In genomic region chr11:75647681-75648211, GRCm38 (mm10) we compare ENCODE assay signal across 10 mouse cellular contexts. TPM values are rescaled to one million over a fixed set of nuclear protein-coding genes. Genes with fewer than 3 reads are reported as not detected.
DNase-seq lines count a peak whose midpoint lies in the region; ATAC-seq and TF ChIP-seq lines count a peak whose summit lies in the region.
"Had no signal": no experiment of that assay in that cellular context is flagged by ENCODE, and none has a peak within 500 bp of the region (broad histone marks: within the 10 kb centered on the region; RNA-seq: fewer than 3 reads in every experiment).

No protein-coding gene starts in this region.

- H3K4me2 ChIP-seq in hindbrain, embryonic 15.5 days: no peak overlapping the region
- H3K4me2 ChIP-seq in hindbrain, embryonic 11.5 days (replicated peaks; ENCODE audit: low read depth, low read length): no peak overlapping the region
- H3K4me2 ChIP-seq in lung, postnatal 0 days (replicated peaks; ENCODE audit: low read depth, low read length): no peak overlapping the region
- H3K4me2 ChIP-seq: embryonic facial prominence, embryonic 12.5 days had no signal

- ATAC-seq in hindbrain, embryonic 15.5 days (ENCODE audit: low FRiP score, low read depth): peak; percentile 74
- ATAC-seq in hindbrain, embryonic 11.5 days (ENCODE audit: low FRiP score): no peak
- no peak for ATAC-seq in lung, postnatal 0 days
- ATAC-seq in erythroblast, adult 5-6 weeks (replicated peaks; ENCODE audit: low FRiP score, poor library complexity, severe bottlenecking): no peak

- no peak overlapping the region for H3K27ac ChIP-seq in hindbrain, embryonic 15.5 days (replicated peaks)
- no peak overlapping the region for H3K27ac ChIP-seq in hindbrain, embryonic 11.5 days (ENCODE audit: low read depth, low read length)
- H3K27ac ChIP-seq in lung, postnatal 0 days (ENCODE audit: low read length): 0 out of 2 replicates have a peak overlapping the region, but pooled peaks have one; percentile 97
- H3K27ac ChIP-seq: embryonic facial prominence, embryonic 12.5 days; liver, embryonic 14.5 days had no signal

- DNase-seq in hindbrain, embryonic 11.5 days (ENCODE audit: low spot score): no peak
- DNase-seq in urinary bladder, postnatal 14 days (ENCODE audit: low spot score): peak; percentile 60
- DNase-seq in urinary bladder, postnatal 10 days (ENCODE audit: low spot score): no peak
- peak; percentile 53 to 67 for DNase-seq in heart, adult 9 months (ENCODE audit: low spot score in 2 of 2)
- no peak for DNase-seq in lung, postnatal 0 days (ENCODE audit: low spot score)
- no peak for DNase-seq in kidney, postnatal 10 days

- H3K4me3 ChIP-seq in hindbrain, embryonic 15.5 days: no peak overlapping the region
- no peak overlapping the region for H3K4me3 ChIP-seq in hindbrain, embryonic 11.5 days (ENCODE audit: low read depth, low read length)
- no peak overlapping the region for H3K4me3 ChIP-seq in lung, postnatal 0 days (ENCODE audit: low read depth, low read length)
- H3K4me3 ChIP-seq: embryonic facial prominence, embryonic 12.5 days had no signal

- TF ChIP-seq CTCF in lung, postnatal 0 days (IDR thresholded peaks at IDR 0.05): no peak

- H3K36me3 ChIP-seq in hindbrain, embryonic 15.5 days: 0 out of 2 replicates have a peak, but pooled peaks cover 3% of the 10 kb centered on the region
- no peaks in the 10 kb centered on the region for H3K36me3 ChIP-seq in hindbrain, embryonic 11.5 days (ENCODE audit: control insufficient read depth, insufficient read depth, low read length)
- H3K36me3 ChIP-seq in lung, postnatal 0 days (ENCODE audit: insufficient read depth, low read length): 0 out of 2 replicates have a peak, but pooled peaks cover 6% of the 10 kb centered on the region
- H3K36me3 ChIP-seq: embryonic facial prominence, embryonic 12.5 days had no signal

- no peak overlapping the region for H3K9ac ChIP-seq in hindbrain, embryonic 15.5 days
- H3K9ac ChIP-seq in hindbrain, embryonic 11.5 days (ENCODE audit: low read depth, low read length): no peak overlapping the region
- H3K9ac ChIP-seq in lung, postnatal 0 days (replicated peaks; ENCODE audit: low read depth): no peak overlapping the region
- H3K9ac ChIP-seq: embryonic facial prominence, embryonic 12.5 days; liver, embryonic 14.5 days had no signal

- WGBS in hindbrain, embryonic 15.5 days: 59% methylated on average over 6 of the region's 6 CpGs
- WGBS in hindbrain, embryonic 11.5 days: 78% methylated on average over 6 of the region's 6 CpGs
- WGBS in lung, postnatal 0 days: 63% methylated on average over 6 of the region's 6 CpGs

- TF ChIP-seq EP300 in lung, postnatal 0 days (IDR thresholded peaks at IDR 0.05): no peak

- H3K4me1 ChIP-seq in hindbrain, embryonic 15.5 days (replicated peaks): peaks cover 37% of the 10 kb centered on the region
- H3K4me1 ChIP-seq in hindbrain, embryonic 11.5 days (replicated peaks; ENCODE audit: control insufficient read depth, insufficient read depth, low read length): no peaks in the 10 kb centered on the region
- H3K4me1 ChIP-seq in lung, postnatal 0 days (ENCODE audit: insufficient read depth, low read depth, low read length): peaks cover 18% of the 10 kb centered on the region

- H3K27me3 ChIP-seq in hindbrain, embryonic 15.5 days: no peaks in the 10 kb centered on the region
- peaks cover 8% of the 10 kb centered on the region; the same call in 1 of the 2 replicates for H3K27me3 ChIP-seq in hindbrain, embryonic 11.5 days (ENCODE audit: control insufficient read depth, insufficient read depth, low read length)
- H3K27me3 ChIP-seq in lung, postnatal 0 days (replicated peaks; ENCODE audit: insufficient read depth, low read length): no peaks in the 10 kb centered on the region

- no peaks in the 10 kb centered on the region for H3K9me3 ChIP-seq in hindbrain, embryonic 15.5 days
- no peaks in the 10 kb centered on the region for H3K9me3 ChIP-seq in hindbrain, embryonic 11.5 days (ENCODE audit: control insufficient read depth, low read length)
- H3K9me3 ChIP-seq in lung, postnatal 0 days (ENCODE audit: low read length): no peaks in the 10 kb centered on the region
- H3K9me3 ChIP-seq: embryonic facial prominence, embryonic 12.5 days had no signal

RNA-seq across cellular contexts. Expression of gene Myo1c, which starts 2.6 kb away (rescaled TPM):
- 11.6 and 12.6 TPM in 2 replicates for polyA plus RNA-seq in hindbrain, embryonic 15.5 days (2015; fragmentation: Nextera tagmentation; extraction: Ambion mirVana)
- polyA plus RNA-seq in hindbrain, embryonic 11.5 days (2014; fragmentation: Nextera tagmentation; extraction: Ambion mirVana): 9.9 and 10.4 TPM in 2 replicates
- polyA plus RNA-seq in lung, postnatal 0 days (2015; fragmentation: Nextera tagmentation; extraction: Ambion mirVana): 88.5 and 102 TPM in 2 replicates
- total RNA-seq in erythroblast, adult 5-6 weeks (2015; ENCODE audit: low replicate concordance): 4.2 and 8.2 TPM in 2 replicates
- 6.0 and 17.1 TPM in 2 replicates for total RNA-seq in erythroblast, adult 5-6 weeks (2017; ENCODE audit: low replicate concordance)

RNA-seq across cellular contexts. Expression of gene Inpp5k, which starts 17.0 kb away (rescaled TPM):
- 38.8 and 39.1 TPM in 2 replicates for polyA plus RNA-seq in hindbrain, embryonic 15.5 days (2015; fragmentation: Nextera tagmentation; extraction: Ambion mirVana)
- polyA plus RNA-seq in hindbrain, embryonic 11.5 days (2014; fragmentation: Nextera tagmentation; extraction: Ambion mirVana): 26.5 and 28.8 TPM in 2 replicates
- 60.2 and 71.4 TPM in 2 replicates for polyA plus RNA-seq in lung, postnatal 0 days (2015; fragmentation: Nextera tagmentation; extraction: Ambion mirVana)
- total RNA-seq in erythroblast, adult 5-6 weeks (2015; ENCODE audit: low replicate concordance): 67.3 and 73.2 TPM in 2 replicates
- total RNA-seq in erythroblast, adult 5-6 weeks (2017; ENCODE audit: low replicate concordance): 50.7 and 78.4 TPM in 2 replicates

RNA-seq across cellular contexts. Expression of gene Crk, which starts 31.3 kb away (rescaled TPM):
- polyA plus RNA-seq in hindbrain, embryonic 15.5 days (2015; fragmentation: Nextera tagmentation; extraction: Ambion mirVana): 109 TPM in 2 replicates
- polyA plus RNA-seq in hindbrain, embryonic 11.5 days (2014; fragmentation: Nextera tagmentation; extraction: Ambion mirVana): 113 and 127 TPM in 2 replicates
- polyA plus RNA-seq in lung, postnatal 0 days (2015; fragmentation: Nextera tagmentation; extraction: Ambion mirVana): 83.8 and 90.3 TPM in 2 replicates
- total RNA-seq in erythroblast, adult 5-6 weeks (2015; ENCODE audit: low replicate concordance): 10.2 and 16.1 TPM in 2 replicates
- total RNA-seq in erythroblast, adult 5-6 weeks (2017; ENCODE audit: low replicate concordance): 11.8 and 26.3 TPM in 2 replicates

RNA-seq across cellular contexts. Expression of gene Pitpna, which starts 59.8 kb away (rescaled TPM):
- polyA plus RNA-seq in hindbrain, embryonic 15.5 days (2015; fragmentation: Nextera tagmentation; extraction: Ambion mirVana): 120 and 124 TPM in 2 replicates
- polyA plus RNA-seq in hindbrain, embryonic 11.5 days (2014; fragmentation: Nextera tagmentation; extraction: Ambion mirVana): 96.2 and 99.5 TPM in 2 replicates
- polyA plus RNA-seq in lung, postnatal 0 days (2015; fragmentation: Nextera tagmentation; extraction: Ambion mirVana): 71.1 and 74.4 TPM in 2 replicates
- total RNA-seq in erythroblast, adult 5-6 weeks (2015; ENCODE audit: low replicate concordance): 44.7 and 47.5 TPM in 2 replicates
- 16.2 and 22.4 TPM in 2 replicates for total RNA-seq in erythroblast, adult 5-6 weeks (2017; ENCODE audit: low replicate concordance)

Comparison
In these comparisons a context has a peak if more than half of its experiments do, and no peak if none do; other contexts are left out.
1. DNase-seq: peak in urinary bladder, postnatal 14 days (single experiment) and heart, adult 9 months (2 of 2); none in hindbrain, embryonic 11.5 days (single experiment), urinary bladder, postnatal 10 days (single experiment), lung, postnatal 0 days (single experiment) and kidney, postnatal 10 days (single experiment).